Mouse (Mus musculus): ENCODE results near the gene Nr4a1. TPM values are rescaled to one million over a fixed set of nuclear protein-coding genes. Genes with fewer than 3 reads are reported as not detected.

Gene Nr4a1
- polyA plus RNA-seq, 1 experiment from 2014 or later, result 9.5 TPM

- no peak overlapping the region for H3K9ac ChIP-seq (ENCODE audit: low read depth, low read length)
- WGBS, result 67% methylated on average over 5 of the region's 5 CpGs
Observed at GRCm38 (mm10) chr15:101248029-101248710, 5.9 kb upstream of the Nr4a1 start.

GRCm38 (mm10) chr15:101250220-101250800, 3.8 kb upstream of the Nr4a1 start:
- H3K4me3 ChIP-seq (replicated peaks; ENCODE audit: low read depth, low read length), result no peak overlapping the region
- no peak for DNase-seq (ENCODE audit: low spot score)
- no peak for TF ChIP-seq CTCF (IDR thresholded peaks at IDR 0.05; ENCODE audit: low read depth)
- H3K36me3 ChIP-seq (ENCODE audit: insufficient read depth, low read length), result no peaks in the 10 kb centered on the region
- no peak overlapping the region for H3K4me2 ChIP-seq (ENCODE audit: low read length)
- peaks cover 14% of the 10 kb centered on the region; the same call in 1 of the 2 replicates for H3K4me1 ChIP-seq (replicated peaks; ENCODE audit: insufficient read depth, low read length)
- no peak overlapping the region for H3K9ac ChIP-seq (ENCODE audit: low read depth, low read length)
- no peak overlapping the region for H3K27ac ChIP-seq
- no peaks in the 10 kb centered on the region for H3K27me3 ChIP-seq (ENCODE audit: insufficient read depth, low read length)
- 71% methylated on average over 9 of the region's 9 CpGs for WGBS
- H3K9me3 ChIP-seq (replicated peaks; ENCODE audit: low read length), result no peaks in the 10 kb centered on the region
- ATAC-seq (replicated peaks; ENCODE audit: low FRiP score, low read depth), result no peak

More at GRCm38 (mm10) chr15:101248029-101248710, 5.9 kb upstream of the Nr4a1 start:
- DNase-seq (ENCODE audit: low spot score), result no peak
- Histone ChIP-seq H3K27me3 (ENCODE audit: insufficient read depth, low read length) (no peaks in the 10 kb centered on the region), H3K9me3 (replicated peaks; ENCODE audit: low read length) (no peaks in the 10 kb centered on the region), H3K4me1 (replicated peaks; ENCODE audit: insufficient read depth, low read length) (peaks cover 9% of the 10 kb centered on the region; the same call in 1 of the 2 replicates), H3K36me3 (ENCODE audit: insufficient read depth, low read length) (no peaks in the 10 kb centered on the region), H3K4me2 (ENCODE audit: low read length) (no peak overlapping the region), H3K27ac (no peak overlapping the region), H3K4me3 (replicated peaks; ENCODE audit: low read depth, low read length) (no peak overlapping the region)
- no peak for ATAC-seq (replicated peaks; ENCODE audit: low FRiP score, low read depth)
- no peak for TF ChIP-seq CTCF (IDR thresholded peaks at IDR 0.05; ENCODE audit: low read depth)

- no peak overlapping the region for H3K4me3 ChIP-seq (replicated peaks; ENCODE audit: low read depth, low read length)
- no peak overlapping the region for H3K27ac ChIP-seq
- no peak for TF ChIP-seq CTCF (IDR thresholded peaks at IDR 0.05; ENCODE audit: low read depth)
- H3K4me2 ChIP-seq (ENCODE audit: low read length), result no peak overlapping the region
- WGBS, result 90% methylated on average over 5 of the region's 5 CpGs
- no peaks in the 10 kb centered on the region for H3K36me3 ChIP-seq (ENCODE audit: insufficient read depth, low read length)
- no peak overlapping the region for H3K9ac ChIP-seq (ENCODE audit: low read depth, low read length)
- H3K4me1 ChIP-seq (replicated peaks; ENCODE audit: insufficient read depth, low read length), result peaks cover 8% of the 10 kb centered on the region; the same call in 1 of the 2 replicates
- H3K9me3 ChIP-seq (replicated peaks; ENCODE audit: low read length), result no peaks in the 10 kb centered on the region
- no peaks in the 10 kb centered on the region for H3K27me3 ChIP-seq (ENCODE audit: insufficient read depth, low read length)
- DNase-seq (ENCODE audit: low spot score) (no peak), ATAC-seq (replicated peaks; ENCODE audit: low FRiP score, low read depth) (no peak)
Observed at GRCm38 (mm10) chr15:101251930-101252329, 2.1 kb upstream of the Nr4a1 start.

- no peak overlapping the region for H3K4me3 ChIP-seq (replicated peaks; ENCODE audit: low read depth, low read length)
- ATAC-seq (replicated peaks; ENCODE audit: low FRiP score, low read depth), result no peak
- 79% methylated on average over 6 of the region's 6 CpGs for WGBS
- H3K4me2 ChIP-seq (ENCODE audit: low read length), result no peak overlapping the region
- no peaks in the 10 kb centered on the region for H3K27me3 ChIP-seq (ENCODE audit: insufficient read depth, low read length)
- no peak for TF ChIP-seq CTCF (IDR thresholded peaks at IDR 0.05; ENCODE audit: low read depth)
- H3K9me3 ChIP-seq (replicated peaks; ENCODE audit: low read length), result no peaks in the 10 kb centered on the region
- no peaks in the 10 kb centered on the region for H3K36me3 ChIP-seq (ENCODE audit: insufficient read depth, low read length)
- no peak overlapping the region for H3K27ac ChIP-seq
- no peak for DNase-seq (ENCODE audit: low spot score)
- H3K4me1 ChIP-seq (replicated peaks; ENCODE audit: insufficient read depth, low read length), result 0 out of 2 replicates have a peak, but pooled peaks cover 5% of the 10 kb centered on the region
- no peak overlapping the region for H3K9ac ChIP-seq (ENCODE audit: low read depth, low read length)
Observed at GRCm38 (mm10) chr15:101252614-101253013, 1.5 kb upstream of the Nr4a1 start.

GRCm38 (mm10) chr15:101253563-101253885, 545 bp upstream of the Nr4a1 start:
- Histone ChIP-seq H3K4me3 (replicated peaks; ENCODE audit: low read depth, low read length) (peak overlapping the region; percentile 59), H3K4me2 (ENCODE audit: low read length) (peak overlapping the region; percentile 91), H3K9ac (ENCODE audit: low read depth, low read length) (no peak overlapping the region), H3K4me1 (replicated peaks; ENCODE audit: insufficient read depth, low read length) (0 out of 2 replicates have a peak, but pooled peaks cover 5% of the 10 kb centered on the region), H3K9me3 (replicated peaks; ENCODE audit: low read length) (no peaks in the 10 kb centered on the region), H3K36me3 (ENCODE audit: insufficient read depth, low read length) (no peaks in the 10 kb centered on the region), H3K27ac (no peak overlapping the region), H3K27me3 (ENCODE audit: insufficient read depth, low read length) (no peaks in the 10 kb centered on the region)
- WGBS, result 37% methylated on average over 3 of the region's 3 CpGs
- TF ChIP-seq CTCF (IDR thresholded peaks at IDR 0.05; ENCODE audit: low read depth), result no peak
- ATAC-seq (replicated peaks; ENCODE audit: low FRiP score, low read depth), result no peak
- no peak for DNase-seq (ENCODE audit: low spot score)

- no peak overlapping the region for H3K4me3 ChIP-seq (replicated peaks; ENCODE audit: low read depth, low read length)
- no peak overlapping the region for H3K27ac ChIP-seq
- no peaks in the 10 kb centered on the region for H3K36me3 ChIP-seq (ENCODE audit: insufficient read depth, low read length)
- no peak for ATAC-seq (replicated peaks; ENCODE audit: low FRiP score, low read depth)
- no peaks in the 10 kb centered on the region for H3K9me3 ChIP-seq (replicated peaks; ENCODE audit: low read length)
- no peak overlapping the region for H3K9ac ChIP-seq (ENCODE audit: low read depth, low read length)
- 84% methylated on average over 7 of the region's 7 CpGs for WGBS
- no peak for TF ChIP-seq CTCF (IDR thresholded peaks at IDR 0.05; ENCODE audit: low read depth)
- DNase-seq (ENCODE audit: low spot score), result no peak
- H3K4me1 ChIP-seq (replicated peaks; ENCODE audit: insufficient read depth, low read length), result peaks cover 10% of the 10 kb centered on the region
- H3K4me2 ChIP-seq (ENCODE audit: low read length), result no peak overlapping the region
- H3K27me3 ChIP-seq (ENCODE audit: insufficient read depth, low read length), result no peaks in the 10 kb centered on the region
Observed at GRCm38 (mm10) chr15:101255842-101256462, 1.9 kb downstream of the Nr4a1 start.

Data from kidney, postnatal 0 days (tissue).